Mouse (Mus musculus) gastrocnemius, adult 8-10 months (tissue): ENCODE measurements around the gene Cfap61. TPM values are rescaled to one million over a fixed set of nuclear protein-coding genes. Genes with fewer than 3 reads are reported as not detected.

Experiments used
- DNase-seq, 2 experiments: peaks; one replicate each; pipeline ENCODE4 v3.0.0; 2022; ENCODE audit warnings: low spot score in 2 of 2
- total RNA-seq, 4 experiments: library from RNA; stranded (reverse); gene quantifications; 2 replicates each; pipeline ENCODE4 v1.2.4; 2022

Gene Cfap61
- total RNA-seq, 4 experiments from 2014 or later, result not detected

DNA sequence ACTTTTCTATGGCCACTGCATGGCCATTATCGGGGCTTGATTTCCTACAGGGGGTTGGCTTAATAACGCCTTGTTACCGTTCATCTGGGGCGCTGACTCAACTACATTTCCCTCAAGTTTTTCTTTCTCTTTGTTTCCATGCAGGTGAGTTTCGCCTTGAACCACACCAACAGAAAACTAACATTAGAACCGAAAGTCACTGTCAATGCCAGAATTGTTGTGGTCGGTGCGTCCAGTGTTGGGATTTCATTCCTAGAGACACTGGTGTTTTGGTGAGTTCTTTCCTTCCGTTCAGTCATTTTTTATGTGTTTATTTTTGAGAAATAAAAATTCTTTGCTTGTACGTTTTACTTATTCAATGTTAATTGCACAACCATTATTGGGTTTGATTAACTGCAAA is 142.5 kb downstream of the Cfap61 start:
- DNase-seq, result no peak

DNA sequence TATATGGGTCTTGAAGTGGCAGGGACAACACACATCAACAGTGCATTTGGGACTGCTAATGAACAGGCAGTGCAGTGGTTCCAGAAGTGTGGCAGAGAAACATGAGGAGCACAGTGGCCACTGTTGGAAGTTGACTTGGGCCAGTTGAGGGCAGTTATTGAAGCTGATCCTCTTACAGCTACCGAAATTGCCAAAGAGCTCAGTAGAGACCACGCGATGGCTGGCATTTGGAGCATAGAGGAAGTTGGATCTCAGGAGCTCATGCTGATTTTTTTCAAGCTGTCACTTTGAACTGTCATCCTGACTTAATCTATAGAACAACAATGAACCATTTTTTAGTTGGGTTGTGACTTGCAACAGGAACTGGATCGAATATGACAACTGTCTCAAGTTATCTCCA is 145.7 kb downstream of the Cfap61 start:
- DNase-seq, result no peak

DNA sequence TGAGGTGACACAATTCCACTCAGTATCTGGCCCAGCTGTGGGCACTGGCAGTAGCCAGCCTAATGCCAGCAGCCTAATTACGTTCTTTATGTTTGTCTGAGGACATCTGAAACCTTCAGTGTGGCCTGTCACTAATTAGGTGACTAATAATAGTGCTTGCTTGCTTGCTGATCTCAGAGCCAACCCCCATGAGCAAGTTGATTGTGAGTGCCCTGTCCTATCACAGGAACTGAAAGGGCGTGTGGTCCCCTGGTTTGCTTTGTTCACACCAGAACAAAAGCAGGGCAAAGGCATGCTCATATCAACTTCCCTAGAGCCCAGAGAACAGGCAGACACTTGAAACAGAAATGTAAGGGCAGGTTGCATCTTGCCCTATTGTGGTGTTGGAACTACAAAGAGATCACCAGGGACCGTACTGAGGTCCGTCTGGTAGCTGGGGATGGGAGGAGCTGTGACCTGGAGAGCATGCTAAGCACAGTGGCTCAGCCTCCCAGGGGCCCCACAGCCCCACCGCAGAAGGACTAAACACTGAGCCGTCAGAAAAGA is 148.8 kb downstream of the Cfap61 start:
- DNase-seq, result no peak

DNA sequence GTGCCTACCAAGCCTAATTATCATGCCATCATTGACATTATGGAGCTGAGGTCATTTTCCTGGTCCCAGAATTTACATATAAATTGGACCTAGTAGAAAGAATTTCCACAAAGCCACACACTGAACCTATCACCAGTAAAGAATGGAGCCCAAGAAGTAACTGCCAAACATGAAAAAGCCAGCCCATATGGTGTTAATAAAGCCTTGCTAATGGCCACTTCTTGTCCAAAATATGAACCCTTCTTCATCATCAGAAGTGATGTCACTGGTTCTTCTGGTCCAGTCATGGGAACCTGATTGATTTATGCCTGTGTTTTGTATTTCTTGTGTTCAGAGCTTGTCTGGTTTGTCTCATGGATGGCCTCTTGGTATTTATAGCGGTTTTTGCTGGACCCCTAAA is 152.8 kb downstream of the Cfap61 start:
- DNase-seq, result no peak

DNA sequence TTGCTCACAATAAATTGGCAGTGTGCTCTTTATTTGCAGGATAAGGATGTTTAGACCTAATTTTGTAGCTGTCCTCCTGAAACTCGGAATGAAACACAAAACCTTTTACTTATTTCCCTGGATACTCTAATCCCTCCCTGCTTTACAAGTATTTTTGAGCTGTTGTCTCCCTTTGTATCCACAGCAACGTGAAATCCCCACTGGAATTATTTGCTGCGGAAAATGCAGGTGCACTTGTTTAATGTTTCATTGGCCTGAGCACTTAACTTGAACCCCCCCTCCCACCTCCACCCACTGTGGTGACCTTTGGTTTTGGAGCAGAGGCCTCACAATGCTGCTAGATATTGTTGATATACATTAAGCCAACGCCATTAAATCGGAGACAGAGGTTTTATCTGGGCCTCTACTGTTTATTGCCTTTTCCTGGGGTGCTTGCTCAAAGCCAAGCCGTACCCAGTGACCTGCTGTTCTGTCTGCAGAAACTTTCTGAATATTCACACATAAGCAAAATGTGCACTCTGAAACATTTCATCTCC is 154.6 kb downstream of the Cfap61 start:
- no peak for DNase-seq

DNA sequence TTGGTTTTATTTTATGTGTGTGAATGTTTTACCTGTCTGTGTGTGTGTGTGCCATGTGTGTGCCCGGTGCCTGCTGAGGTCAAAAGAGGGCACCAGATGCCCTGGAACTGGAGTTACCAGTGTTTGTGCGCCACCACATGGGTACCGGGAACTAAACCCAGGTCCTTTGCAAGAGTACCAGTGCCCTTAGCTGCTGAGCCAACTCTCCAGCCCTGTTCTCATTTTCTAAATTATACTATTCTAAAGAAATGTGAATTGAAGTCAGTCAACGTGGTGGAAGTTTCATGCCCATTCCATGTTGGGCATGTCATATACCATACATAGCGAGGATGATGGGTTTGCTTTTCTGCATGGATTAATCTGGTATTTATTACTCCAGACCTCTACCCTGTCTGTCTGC is 162.9 kb downstream of the Cfap61 start:
- no peak for DNase-seq

DNA sequence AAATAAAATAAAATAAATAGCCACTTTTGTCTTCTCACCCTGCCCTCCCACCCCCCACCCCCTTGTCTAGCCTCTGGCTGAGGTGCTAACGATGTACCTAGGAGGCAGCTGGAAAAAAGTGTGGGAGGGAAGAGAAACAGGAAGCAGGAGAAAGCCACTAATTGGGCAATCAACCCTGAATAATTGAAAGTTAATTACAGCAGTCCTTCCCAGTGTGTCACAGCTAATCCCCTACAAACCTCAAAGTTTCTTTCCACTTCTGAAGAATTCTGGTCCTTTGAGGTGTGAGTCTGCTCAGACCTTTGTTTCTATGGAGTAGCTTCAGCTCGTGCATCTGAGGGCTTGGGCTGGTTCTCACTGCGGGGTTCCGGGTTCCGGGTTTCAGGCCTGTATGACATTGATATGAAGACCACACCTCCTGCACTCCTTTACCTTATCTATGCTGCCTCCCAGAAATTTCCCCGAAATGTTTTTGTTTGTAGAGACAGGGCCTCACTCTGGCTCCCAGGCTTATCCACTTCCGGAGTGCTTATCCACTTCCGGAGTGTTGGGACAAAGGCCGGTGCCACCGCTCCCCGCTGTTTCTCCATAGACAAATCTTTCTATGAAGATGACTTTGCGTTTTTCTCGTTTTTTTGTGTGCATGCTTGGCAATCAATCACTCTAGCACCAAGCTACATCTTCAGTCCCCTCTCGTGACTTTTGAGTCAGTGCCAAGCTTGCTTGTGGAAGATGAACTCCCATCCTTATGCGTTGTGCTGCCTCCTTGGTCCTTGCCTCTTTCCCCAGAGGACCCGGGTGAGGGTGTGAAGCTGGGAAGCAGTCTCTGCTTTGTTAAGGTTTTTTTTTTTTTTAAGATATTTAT is 164.5 kb downstream of the Cfap61 start:
- no peak for DNase-seq

DNA sequence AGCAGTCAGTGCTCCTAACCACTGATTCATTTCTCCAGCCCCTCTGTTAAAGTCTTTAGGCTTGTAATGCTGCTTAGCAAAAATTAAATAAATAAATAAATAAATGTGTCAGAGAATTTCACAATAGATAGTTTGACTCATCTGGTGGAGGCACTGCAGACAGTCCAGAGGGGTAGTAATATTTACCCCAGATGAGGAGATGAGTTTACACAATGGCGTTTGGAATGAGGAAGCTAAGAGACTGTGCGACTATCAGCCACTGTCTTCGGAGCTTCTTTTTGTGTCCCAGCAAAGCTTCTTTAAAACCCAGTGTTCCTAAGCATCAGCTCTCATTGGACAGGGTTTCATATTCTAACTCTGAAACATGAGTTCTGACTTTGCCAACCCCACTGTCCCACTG is 165.3 kb downstream of the Cfap61 start:
- no peak for DNase-seq

DNA sequence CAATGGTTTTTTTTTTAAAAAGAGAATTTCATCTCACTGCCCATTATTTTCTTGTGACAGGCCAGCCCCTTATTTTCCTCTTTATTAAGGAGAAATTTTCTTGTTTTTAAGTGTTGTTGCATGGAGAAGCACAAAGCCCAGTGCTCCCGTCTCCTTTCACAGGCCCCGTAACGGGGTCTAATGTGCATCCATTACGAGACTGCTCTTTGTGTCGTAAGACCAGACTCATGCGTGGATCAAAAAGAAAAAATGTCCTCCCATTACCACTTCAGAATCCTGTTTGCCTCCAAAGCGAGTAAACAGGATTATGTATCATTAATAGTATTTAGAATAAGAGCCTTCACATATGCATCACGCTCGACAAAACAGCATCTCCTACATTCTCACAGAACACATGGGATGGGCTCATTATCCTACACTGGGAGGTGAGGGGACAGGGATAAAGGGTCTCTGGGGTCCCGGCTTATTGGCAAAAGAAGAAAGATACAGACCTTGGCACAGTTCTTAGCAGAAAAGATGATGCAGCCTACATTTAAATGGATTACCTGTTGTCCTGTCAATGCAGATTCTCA is 166.0 kb downstream of the Cfap61 start:
- DNase-seq, result no peak

DNA sequence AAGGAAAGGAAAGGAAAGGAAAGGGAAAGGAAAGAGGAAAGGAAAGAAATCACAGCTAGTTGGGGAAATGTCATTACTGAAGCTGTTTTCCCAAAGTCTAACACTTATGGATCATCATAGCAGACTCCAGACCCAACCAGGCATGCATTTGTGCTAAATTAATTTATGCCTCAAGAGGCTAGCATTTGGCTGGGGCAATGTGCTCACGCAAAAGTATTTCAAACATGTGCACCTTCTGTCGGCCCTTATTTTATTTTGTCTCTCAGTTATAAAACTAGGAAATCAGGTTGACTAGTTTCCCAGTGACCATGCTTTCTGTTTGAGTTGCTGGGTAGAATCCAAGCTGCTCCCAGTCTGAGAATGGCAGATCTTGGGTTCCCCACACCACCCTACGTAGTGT is 168.0 kb downstream of the Cfap61 start:
- DNase-seq, result no peak

DNA sequence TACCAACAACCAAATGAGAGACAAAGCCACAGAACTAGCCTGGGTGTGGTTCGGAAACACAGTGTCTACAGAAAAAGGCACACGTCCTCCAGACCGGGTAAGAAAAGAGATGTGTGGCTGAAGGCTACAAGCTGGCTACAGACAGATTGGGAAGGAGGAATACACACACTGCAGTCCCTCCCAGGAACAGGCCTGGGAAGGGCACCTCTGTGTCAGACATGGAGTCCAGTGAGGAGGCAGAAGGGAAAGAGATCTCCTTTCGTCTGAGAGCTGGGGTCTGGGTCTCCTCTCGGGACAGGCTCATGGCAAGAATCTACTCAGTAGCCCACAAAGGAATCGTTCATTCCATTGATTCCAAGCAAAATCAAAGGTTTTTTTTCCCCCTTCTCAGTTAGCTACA is 170.8 kb downstream of the Cfap61 start:
- DNase-seq, result no peak

DNA sequence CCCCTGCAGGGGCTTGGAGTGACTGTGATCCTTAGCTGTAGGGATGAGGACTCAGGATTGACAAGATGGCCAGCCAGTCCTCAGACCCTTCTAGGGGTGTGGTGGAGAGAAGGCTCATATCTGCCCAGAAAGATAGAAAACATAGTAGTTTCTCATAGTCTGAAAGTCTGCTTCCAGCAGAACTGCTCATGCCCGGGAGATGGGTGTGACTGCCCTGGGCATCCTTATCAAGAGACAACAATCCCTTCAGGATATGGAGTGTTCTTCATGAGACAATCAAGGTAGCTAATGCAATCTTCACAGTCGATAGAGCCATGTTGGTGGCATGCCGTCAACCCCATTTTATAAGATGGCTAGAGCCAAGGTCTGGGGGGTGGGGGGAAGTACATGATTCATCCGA is 173.4 kb downstream of the Cfap61 start:
- no peak for DNase-seq

DNA sequence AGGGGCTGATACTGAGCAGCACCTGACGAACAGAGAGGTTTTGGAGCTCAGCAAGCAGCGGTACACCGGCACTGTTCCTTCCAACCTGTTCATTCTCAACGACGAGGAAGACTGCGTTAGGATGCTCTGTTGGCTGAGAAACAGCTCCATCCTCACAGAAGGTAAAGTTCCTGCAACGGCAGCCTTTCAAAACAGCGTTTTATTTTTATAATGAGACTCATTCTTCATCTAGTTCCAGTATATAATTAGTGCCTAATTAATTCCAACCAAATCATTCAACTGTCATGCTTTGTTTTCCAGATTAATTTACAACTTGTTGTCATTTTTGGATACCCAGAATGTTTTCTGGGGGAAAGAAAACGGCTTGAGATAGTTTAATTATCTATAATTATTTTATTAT is 175.3 kb downstream of the Cfap61 start:
- DNase-seq, result no peak

DNA sequence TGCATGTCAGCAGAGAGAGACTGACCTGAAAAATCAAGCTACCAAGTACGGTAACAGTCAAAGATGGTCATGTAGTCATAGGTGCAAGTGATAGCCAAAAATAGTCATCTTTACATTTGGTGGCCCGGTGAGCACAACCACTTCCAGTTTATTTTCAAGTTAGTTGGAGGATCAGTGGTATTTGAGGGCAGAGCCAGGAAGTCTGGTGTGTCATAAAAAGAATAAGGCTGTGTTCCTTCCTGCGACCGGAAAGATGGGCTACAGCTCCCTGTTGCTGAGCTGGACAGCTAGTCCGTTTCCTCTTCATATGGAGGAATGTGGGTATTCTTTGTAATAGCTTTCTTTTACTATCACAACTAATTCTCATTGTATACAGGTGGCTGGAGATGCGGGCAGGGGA is 181.7 kb downstream of the Cfap61 start:
- DNase-seq, result no peak

DNA sequence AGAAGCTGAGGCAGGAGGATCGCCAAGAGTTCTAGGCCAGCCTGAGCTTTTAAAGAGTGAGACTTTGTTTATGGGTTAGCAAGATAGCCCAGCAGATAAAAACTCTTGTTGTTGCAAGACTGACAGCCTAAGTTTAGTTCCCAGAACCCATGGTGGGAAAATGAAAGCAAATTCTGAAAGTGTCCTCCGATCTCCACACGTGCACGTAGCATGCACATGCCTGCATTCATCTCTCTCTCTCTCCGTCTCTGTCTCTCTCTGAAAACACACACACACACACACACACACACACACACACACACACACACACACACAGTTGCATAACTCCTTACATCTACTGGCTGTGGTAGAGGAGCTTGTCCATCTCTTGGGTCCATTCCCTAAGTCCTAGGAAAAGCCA is 182.1 kb downstream of the Cfap61 start:
- DNase-seq, result no peak

DNA sequence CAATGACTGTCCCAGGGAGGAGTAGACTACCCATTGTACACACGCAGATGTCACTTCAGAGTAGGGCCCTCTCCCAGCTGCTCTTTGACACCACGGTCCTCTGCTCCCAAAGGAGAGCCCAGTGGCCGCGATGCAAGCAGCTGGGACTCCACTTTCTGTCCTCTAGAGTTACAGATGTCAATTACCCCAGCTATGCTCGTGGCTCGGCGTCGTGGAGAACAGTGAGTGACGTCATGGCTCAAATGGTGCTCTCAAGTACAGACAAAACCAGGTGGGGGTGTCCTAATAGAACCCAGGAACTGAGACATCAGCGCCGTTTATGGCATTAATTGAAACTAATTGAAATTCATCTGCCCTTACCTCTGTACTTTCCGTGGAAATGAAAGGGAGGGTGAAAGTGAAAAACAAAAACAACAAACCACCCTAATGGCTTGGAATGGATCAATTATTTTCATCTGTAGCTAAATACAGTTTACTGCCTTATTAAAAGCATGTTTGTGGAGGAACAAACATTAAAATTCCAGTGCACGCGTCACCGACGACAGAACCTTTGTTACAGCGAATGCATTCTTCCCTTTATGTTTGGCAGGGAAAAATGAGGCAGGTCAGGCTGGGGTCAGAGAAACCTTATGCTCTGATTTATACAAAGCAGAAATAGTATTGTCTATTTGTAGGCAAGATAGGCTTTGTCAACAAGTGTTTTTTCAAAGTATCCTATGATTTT is 182.8 kb downstream of the Cfap61 start:
- DNase-seq, result no peak

DNA sequence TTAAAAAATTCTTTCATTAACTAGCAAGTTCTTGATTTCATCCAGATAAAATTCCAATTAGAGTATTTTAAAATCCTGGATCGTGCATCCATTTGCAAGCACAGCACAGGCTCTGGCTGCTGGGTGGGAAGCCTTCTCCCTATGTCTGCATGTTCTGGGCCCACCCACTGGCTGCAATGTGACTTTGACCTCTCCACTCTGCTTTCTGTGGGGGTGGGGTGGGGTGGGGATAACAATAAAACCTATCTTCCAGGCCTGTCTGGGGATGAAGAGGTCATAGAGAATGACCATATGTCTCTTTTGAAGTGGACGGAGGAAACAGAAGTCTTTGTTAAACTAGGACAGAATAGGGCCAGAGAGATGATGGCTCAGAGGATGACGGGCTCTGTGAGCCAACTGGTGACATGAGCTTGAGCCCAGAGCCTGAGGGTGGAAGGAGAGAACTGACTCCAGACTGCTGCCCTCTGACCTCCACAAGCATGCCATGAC is 183.4 kb downstream of the Cfap61 start:
- no peak for DNase-seq

DNA sequence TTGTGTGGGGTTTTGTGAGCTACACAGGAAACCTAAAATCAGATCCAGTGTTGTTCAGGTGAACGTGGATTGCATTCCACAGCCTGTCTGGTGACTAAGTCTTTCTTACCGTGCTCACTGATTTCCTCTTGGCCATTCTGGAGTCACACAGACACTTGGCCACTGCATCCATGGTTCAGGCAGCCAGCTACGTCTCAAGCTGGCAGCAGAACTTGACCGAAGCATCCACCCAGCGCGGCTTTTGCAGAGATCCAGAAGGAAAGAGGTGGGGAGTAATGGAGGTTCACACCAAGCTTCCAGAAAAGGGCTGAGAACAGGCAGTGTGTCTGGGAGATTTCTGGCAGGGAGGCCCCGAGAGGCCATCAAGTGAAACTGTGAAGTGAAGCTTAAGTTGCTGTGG is 187.0 kb downstream of the Cfap61 start:
- DNase-seq, result no peak

DNA sequence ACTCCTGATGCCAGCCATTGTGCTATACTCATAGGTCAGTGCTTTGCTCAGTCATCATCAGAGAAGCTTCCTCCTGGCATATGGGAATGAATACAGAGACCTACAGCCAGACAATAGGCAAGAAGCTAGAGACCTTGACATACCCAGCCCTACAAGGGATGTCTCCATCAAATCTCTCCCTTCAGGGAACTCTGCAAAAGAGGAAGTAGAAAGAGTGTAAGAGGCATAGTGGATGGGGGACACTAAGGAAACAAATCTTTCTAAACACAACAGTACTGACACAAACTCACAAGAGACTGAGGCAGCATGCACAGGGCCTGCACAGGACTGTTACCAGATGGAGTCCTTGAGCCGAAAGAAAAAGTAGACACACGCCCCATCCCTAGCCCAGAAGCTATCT is 190.5 kb downstream of the Cfap61 start:
- DNase-seq, result no peak

DNA sequence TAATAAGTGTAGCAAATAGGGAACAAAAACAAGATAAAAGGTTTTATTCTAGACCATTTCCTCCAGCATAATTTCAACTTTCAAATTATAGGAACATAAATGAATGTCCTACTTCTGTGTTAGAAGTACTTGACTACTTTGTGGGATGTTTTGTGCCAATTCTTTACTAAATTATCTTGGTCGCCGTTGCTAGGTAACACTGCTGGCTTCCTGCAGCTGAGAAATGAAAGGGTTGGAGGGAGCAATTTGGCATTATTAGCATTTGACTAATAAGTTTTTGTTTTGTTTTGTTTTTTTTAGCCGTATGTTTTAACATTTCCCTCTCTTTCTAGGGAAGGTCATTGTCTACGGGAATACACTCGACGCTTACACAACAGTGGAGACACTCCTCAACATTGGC is 194.0 kb downstream of the Cfap61 start:
- DNase-seq, result no peak

DNA sequence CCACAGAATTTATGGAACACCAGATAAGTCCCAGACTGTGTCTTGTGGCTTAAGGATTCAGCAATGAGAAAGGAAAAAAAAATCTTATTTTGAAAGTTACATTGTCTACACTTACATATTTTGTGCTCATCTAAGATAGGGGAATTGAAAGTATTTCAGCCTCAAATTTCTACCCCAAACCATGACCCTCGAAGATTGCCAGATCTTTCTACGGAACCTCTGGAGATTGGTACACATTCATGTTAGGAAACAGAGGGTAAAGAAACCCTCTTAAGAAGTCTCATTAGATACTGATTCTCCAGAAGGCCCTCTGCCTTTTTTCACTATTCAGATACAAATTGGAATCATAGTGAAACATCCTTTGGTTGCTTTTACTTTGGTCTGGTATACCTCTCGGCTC is 195.9 kb downstream of the Cfap61 start:
- DNase-seq, result no peak

DNA sequence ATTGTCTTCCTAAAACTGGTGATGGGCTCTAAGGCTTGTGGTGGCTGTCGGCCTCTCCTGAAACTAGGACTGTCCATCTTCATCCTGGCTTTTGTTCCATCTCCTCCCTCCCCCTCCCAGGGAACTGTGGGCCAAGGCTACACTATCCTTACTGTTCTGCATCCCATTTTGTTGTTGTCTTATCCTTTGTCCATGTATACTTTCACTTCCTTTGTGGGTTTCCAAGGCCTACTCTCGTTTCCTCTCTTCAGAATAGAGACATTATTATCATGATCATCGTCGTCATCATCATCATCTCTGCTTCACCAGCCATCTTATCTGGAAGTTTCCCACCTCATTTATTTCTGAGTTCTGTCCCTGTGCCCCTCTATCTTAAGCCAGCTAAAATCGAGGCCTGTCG is 199.7 kb downstream of the Cfap61 start:
- no peak for DNase-seq
